Mouse (Mus musculus) naive thymus-derived CD4-positive, alpha-beta T cell, adult 2 months (primary cell): ENCODE results near the gene Ncln.
A peak's percentile ranks its signal among the peaks of the same experiment; 100 is the strongest.

Source experiments
- DNase-seq: peaks from one replicate; pipeline ENCODE4 v3.0.0-alpha.2; 2011; ENCODE audit warnings: low read depth

Gene Ncln

DNA sequence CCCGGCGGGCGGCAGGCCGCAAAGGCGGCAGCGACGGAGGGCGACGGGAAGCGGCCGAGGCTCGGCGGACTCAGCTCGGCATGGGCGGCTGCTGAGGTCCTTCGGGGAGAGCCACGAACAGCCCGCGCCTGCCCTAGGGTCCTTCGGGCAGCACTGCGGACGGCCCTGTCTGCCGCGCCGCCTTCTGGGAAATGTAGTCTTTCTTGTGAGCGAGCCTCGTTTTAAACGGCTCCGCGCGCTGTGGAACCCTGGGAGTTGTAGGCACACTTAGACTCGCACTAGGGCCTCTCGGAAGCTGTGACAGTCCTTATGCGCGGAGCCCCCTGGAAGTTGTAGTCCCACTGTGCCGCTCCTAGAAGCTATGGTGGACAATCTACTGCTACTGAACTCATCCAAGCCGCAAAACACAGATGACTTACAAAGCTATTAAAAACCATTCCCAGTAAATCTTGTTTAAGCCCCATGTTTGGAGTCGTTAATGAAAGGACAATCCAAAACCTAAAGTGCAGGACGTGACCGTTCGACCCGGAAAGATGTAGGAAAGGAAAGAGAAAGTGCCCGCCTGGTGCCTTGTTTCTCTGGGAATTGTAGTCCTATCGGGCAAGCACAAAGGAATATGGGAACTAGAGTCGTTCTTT lies at the start of gene Ncln:
Ncln (minus strand) TSS at position 129 of the 638 bp plus-strand sequence.
- DNase-seq = peak; percentile 98

DNA sequence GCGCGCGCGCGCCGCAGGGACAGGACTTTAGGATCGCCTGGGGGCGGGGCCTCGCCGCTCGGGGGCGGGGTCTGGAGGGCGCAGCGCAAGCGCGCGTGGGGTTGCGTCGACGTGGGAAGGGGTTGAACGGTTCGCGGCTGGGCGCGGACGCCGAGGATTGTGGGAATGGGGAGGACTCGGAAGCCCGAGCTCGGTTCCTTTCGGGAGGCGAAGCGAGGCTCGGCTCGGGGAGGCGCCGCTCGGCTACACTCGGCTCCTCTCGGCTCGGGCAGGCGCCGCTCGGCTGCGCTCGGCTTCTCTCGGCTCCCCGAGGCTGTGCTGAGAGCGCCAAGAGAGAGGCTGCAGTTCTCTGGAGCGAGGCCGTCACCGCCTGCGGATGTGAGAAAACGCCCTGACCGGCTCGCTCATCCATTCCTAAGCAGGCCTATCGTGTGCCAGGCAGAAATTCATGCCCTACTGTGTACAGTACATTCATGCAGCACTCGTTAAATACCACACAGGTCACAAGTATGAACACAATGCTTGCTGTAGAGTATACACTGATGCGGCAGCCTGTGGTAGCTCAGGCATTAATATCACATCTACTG lies 49.1 kb upstream of the Ncln start, which contains the start of gene Gna11:
Gna11 (minus strand) TSS at position 30 of the 587 bp plus-strand sequence.
- DNase-seq = peak; percentile 99

DNA sequence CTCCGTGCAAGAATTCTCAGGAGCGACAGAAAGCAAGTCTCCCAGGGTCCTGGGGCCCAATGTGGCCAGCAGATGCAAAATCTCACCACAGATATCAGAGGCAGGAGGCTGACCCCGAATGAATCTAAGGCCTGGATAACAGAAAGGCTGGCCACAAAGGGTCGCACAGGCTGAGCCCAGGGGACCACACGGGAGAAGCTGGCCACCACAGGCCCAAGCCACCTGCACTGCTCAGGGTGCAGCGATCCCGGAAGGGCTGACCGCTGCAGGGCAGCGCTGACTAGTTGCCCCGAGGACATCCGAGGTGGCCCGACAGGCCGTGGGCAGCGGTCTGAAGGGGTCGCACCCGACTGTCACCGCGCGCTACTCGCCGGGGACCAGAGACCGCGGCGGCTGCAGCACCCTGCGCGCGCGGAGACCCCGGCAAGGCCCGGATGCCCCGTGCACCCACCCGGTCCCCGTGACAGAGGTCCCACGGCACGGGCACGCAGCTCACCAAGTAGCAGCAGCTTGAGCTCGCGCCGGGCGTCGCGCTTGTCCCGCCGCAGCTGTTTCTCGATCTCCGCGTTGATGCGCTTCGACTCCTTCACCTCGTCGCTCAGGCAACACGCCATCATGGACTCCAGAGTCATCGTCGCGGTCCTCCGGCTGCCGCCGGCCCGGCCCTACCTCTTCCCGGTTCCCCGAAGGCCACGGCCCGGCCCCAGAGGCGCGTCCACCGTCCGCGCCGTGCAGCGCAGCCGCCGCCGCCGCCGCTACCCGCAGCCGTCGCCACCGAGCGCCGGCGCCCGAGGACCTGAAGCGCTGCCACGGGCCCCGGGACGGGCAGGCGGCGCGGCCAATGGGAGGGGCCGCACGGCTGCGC lies 48.3 kb upstream of the Ncln start:
- DNase-seq = no peak

DNA sequence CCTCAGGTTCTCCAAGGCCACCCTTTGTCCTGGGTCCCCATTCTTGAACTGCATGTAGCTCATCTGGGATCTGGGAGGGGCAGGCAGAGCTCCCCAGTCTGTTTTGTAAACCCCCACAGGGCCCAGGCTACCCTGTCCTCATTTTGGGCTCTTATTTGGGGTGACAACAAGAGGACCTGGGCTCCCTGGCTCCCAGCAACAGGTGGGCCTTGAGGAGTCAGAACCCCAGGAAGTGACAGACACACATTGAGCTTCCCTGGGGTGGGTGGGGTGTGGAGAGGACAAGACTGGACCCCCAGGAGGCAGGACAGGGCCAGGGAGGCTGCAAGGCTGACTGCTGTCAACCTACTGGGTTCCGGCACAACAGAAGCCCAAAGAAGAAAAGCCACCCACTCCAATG lies 47.4 kb upstream of the Ncln start:
- no peak for DNase-seq

DNA sequence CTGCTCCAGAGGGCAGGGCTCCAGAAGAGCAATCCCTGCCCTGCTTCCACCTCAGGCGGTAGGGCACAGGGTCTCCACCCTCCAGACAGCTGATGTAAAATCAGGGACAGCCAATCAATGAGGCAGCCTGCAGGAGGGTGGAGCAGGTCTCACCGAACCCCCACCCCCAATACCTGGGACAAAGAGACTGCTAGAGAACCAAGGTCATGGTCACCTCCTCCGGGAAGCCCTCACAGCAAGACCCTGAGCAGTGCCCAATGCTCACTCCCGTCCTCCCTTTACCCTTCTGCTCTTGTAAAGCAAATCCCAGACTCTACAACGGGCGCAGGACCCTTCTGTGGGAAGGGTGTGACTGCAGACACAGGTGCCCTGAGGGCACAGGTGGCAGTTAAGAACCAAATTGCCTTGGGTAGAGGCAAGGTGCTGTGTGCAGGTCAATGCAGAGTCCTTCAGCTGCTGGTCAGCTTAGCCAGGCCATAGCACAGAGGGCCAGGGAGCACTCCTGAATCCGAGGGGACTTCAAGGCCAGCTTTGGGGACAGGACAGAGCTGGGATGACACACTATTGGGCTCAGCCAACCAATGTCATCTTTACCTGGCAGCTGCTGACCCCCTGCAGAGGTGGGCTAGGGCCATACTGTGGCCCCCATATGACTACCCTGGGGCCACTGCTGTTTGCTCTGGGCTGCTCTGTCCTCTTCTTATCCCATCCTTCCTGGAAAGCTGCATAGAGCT lies 46.7 kb upstream of the Ncln start:
- no peak for DNase-seq

DNA sequence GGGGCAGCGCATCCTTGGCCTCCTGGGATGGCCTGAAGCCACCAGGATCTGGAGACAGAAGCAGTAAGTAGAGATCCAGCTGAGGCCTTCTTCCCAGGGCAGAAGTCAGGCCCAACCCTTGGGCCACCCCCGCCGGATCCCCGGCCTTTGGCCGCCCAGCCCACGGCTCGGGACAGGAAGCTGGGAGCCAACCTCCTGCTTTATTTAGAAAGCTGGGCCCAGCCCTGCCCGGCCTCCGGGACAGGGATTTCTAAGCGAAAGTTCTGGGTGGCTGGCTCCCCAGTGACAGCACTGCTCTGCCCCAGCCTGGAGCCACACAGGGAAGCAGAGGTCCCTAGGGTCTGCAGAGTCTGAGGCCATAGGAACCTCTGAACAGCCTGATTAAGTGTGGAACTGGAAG lies 45.6 kb upstream of the Ncln start:
- DNase-seq = no peak

DNA sequence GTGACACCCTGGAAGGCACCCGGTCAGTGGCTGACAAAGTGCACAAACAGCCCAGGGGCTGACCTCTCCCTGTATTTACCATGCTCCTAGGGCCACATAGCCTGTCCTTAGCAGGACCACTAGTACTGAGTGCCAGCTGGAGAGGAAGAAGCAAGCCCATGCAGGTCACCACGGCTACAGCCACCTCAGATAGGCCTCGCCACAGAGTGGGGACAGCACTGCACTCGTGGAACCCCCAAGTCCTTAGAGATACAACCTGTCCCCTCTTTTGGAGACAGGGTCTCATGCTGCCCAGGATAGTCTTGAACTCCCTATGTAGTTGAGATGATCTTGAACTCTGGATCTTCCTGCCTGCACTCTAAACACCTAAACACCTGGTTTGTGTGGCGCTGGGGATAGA lies 45.2 kb upstream of the Ncln start:
- no peak for DNase-seq

DNA sequence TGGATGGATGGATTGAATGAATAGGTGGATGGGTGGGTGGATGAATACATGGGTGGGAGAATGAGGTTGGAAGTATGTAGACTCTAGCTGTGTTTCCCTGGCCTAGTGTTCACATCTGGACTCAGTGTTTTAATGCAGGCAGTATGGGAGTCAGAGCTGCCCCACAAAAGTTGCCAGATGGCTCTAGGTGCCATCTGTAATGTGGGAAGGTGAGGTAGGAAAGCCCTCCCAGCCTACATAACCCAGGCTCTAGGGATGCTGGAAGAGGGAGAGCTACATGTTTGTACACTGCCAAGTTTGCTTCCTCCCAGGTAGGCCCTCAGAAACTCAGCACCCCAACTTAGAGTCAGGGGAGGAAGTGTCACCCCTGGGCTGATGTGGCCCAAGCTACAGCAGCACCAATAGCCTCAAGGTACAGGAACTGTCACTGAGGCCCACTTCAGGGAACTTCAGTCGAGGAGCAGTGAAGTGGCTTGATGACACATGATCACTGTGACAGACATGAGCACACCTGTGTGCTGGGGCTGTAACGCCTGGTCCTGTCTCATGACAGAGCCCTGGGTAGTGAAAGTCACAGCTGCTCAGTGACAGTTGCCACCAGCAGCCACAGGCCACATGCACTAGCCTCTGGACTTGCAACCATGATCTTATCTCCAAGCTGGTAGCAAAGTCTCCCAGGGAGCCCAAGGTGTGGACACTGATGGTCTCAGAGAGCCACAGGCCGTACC lies 42.3 kb upstream of the Ncln start:
- DNase-seq = no peak

DNA sequence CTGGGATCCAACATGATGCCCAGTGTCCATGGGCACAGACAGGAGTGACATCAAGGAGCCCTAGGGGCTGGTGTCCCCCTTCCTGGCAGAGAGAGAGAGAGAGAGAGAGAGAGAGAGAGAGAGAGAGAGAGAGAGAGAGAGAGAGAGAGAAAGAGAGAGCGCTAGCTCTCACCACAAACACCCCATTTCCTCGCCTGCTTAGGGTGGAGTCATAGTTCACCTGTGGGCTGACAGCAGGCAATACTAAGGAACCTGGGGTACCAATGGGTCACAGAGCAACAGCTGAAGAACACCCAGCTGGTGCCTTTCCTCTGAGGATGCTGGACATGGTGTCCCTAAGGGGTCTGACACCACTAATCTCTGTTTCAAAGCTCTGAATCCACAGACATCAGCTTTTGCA lies 41.2 kb upstream of the Ncln start:
- peak; percentile 37 for DNase-seq

DNA sequence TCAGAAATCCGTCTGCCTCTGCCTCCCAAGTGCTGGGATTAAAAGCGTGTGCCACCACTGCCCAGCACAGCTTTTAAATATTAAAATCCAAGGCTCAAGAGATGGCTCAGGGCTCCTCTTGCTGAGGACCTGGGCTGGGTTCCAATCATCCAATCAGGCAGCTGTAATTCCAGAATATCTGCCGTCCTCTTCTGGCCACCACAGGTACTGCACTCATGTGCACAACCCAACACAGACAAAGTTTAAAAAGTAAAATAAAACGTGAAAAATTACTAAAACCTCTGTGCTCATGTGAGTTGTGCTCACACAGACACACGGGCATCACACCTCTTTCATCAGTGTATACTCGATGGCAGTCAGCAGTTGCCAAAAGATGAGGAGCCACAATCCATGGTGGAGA lies 40.5 kb upstream of the Ncln start:
- no peak for DNase-seq

DNA sequence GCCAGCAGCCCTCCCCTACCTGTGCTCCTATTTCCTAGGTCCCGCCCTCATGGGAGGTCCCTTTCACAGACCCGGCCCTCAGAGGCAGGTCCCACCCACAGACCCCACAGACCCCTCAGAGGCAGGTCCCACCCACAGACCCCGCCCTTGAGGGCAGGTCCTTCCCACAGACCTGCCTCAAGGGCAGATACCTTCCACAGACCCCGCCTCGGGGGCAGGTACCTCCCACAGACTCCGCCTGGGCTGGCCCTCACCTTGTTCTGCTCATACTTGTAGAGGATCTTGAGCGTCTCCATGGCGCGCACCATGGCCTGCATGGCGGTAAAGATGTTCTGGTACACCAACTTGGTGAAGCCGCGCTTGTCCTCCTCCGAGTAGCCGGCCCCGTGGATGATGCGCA lies 38.6 kb upstream of the Ncln start:
- no peak for DNase-seq

DNA sequence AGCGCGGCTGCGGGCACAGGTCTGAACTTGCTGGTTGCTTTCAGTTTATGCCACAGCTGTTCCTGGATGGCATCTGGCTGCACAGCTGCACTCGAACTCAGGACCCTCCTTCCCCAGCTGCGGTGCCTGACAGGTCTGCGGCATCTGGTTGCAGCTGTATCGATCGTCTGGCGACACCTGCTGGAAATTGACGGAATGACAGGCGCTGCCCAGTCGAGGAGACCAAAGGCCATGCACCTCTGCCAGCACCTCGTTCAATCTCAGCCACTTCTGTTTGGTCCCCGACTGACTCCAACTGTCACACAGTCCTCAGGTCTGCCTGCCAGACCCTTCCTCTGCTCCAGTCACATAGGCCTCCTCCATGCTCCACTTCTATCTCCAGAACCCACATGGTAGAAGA lies 30.6 kb upstream of the Ncln start:
- peak; percentile 92 for DNase-seq

DNA sequence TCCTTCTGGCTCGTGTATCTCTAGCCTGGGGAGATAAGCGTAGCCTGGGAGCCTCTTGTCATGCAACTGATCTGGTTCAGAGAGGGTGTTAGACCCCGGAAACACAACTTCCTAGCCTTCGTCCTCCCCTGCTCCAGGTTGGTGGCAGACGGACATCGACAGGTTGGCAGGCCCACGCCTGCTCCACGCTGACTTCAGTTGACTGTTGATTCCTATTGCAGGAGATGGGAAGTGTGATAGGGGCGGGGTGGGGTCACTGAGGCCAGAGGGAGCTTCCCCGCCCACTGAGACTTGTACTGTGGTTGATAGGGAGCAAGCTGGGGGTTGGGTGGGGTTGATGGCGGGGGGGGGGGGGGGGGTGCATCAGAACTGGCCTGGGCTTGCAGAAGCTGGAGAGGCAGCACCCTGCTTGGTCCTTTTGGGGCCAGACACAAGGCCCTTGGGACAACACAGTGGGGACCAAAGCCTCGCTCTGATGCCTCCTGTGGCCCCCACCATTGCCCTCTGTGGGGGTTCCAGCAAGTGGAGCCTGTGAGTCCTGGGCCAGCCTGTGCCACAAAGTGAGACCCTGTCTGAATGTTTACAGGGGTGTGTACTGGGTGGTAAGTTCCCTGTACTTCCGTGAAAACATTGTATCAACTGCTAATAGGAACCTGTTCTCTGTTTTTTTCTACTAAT lies 29.0 kb upstream of the Ncln start:
- no peak for DNase-seq

DNA sequence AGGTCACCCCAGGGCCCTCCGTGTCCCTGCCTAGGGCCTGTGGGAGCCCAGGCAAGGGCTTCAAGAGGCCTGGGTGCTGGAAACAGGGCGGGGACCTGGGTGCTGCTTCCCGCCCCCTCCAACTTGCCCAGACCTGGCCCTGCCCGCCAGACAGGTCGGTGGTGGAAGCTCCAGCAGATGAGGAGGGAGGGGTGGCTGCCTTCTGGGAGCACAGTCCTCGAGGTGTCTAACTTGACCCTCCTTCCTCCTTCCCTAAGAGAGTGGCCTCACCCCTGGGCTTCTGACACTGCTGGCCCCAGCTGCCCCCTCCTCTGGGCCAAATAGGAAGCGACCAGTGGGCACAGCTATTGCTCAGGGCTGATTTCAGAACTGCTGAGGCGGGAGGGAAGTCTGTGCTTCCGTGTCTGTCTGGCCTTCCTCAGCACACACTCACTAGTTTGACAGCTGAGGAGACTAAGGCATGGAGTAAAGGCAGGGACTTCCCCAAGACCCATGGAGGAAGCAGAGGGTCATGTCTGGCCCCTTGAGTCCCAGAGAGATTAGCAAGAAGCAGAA lies 27.9 kb upstream of the Ncln start, which contains the start of gene Gna15:
Gna15 (minus strand) TSS at position 175 of the 555 bp plus-strand sequence.
- DNase-seq = no peak

DNA sequence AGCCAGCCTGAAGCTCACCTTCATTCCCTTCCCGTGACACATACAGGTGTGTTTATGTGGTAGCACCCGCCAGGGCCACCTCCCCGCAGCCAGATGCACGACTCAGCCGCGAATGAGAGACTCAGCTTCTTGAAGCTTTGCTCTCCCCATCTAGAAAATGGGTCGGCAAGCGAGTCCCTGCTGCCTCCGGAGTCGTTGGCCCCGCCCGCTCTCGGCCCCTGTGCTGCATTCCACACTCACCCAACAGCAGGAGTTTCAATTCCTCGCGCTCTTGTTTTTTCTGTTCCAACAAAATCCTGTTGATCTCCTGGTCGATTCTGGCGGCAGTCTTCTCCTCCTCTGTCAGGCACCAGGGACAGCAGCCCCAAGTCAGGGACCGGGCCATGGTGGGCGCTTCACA lies 27.4 kb upstream of the Ncln start:
- no peak for DNase-seq

DNA sequence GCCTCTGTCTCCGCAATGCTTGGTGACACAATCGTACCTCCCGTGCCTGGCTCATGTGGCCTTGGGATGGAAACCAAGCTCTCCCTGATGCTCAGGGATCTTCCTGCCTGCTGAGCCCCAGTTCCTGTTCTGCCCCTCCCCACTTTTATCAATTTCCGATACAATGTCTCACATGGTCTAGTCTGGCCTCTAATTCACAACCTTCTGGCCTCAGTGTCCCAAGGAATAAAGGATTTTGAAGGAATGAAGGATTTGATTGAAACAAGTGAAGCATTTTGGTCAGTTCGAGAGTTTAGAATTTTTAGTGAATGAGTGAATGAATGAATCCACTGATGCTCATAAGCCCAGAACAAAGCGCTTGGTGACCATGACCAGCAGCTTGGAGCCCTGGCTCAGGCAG lies 26.9 kb upstream of the Ncln start:
- DNase-seq = no peak

DNA sequence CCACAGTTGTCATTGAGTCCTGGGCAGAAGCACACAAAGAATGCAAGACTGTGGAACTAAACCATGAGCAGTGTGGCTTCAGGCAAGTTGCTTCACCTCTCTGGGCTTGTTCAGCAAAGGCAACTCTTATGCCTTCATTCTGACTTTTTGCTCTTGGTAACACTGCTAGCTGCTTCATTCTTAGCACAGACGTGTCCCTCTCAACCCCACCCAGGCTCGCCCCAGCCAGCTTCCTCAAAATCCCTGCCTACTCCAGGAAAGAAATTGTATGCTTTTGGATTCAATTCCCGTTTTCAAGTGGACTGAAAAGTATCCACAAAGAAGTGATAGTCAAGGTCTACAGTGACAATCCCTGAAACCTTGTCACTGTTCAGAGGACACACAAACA lies 23.8 kb upstream of the Ncln start:
- no peak for DNase-seq

DNA sequence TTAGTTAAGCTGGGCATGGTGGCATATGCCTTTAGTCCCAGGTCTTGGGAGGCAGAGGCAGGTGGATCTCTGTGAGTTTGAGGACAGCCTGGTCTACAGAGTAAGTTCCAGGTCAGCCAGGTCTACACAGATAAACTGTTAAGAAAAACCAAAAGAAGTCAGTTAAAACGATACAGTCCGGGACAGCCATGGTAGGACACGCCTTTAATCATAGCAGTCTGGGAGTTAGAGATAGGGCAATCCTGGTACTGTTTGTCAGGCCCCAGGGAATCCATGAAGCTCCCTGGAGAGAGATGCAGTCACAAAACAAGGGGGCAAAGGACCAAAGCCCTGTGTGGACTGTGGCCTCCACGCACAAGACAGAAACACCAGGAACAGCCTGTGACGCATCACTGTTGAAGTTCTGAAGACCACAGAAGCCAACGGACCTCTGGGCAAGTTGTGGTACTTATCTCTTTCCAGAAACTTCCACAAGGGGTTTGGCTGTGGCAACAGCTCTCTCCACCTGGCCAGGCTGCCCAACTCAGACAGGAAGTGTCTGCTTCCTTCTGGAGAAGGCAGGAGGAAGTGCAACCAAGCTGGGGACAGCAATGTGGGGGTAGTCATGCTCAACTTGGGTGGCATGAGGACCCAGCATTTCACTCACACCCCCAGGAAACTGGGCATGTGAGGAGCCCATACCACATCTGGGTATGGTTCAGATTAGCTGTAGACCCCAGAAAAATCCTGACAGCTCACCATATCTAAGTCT lies 23.2 kb upstream of the Ncln start:
- no peak for DNase-seq

DNA sequence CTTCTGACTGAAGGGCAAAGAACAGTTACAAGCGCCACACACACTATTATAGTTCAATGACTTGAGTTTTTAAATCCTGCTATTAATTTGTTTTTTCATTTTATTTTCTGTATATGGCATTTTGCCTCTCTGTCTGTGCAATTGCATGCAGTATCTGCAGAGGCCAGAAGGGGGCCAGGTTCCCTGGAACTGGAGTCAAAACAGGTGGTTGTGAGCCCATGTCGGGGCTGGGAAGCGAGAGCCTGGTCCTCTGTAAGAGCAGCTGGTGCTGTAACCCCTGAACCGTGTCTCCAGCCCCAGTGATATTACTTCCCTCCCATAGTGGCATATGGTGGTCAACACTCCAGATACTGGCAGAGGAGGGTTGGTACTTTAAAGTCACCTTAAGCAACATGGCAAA lies 22.4 kb upstream of the Ncln start:
- DNase-seq = peak; percentile 86

DNA sequence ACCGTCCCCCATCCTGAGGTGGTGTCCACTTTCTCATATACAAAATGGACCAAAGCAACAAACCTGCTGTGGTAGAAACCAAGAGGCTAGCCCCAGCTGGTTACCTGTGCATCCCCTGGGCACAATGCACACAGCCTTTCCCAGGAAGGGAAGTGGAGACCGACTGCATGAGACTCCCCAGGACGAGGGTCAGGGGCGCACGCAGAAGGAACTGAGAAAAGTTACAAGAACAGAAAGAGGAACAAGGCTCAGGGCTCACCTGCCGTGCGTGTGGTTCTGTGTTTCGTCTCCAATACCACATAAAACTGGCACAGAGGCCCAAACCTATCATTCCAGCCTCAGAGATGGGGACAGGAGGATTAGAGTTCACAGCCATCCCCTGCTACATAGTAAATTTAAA lies 21.0 kb upstream of the Ncln start:
- no peak for DNase-seq
